Mouse (Mus musculus): ENCODE results near the gene Tank.

- TF ChIP-seq POLR2A (IDR thresholded peaks at IDR 0.05; ENCODE audit: control insufficient read depth, extremely low read depth, insufficient read depth, low read length, poor library complexity), result no peak
- TF ChIP-seq CTCF (IDR thresholded peaks at IDR 0.05; ENCODE audit: borderline replicate concordance, control insufficient read depth, extremely low read depth, insufficient read depth, low read length, poor library complexity), result no peak
Observed at GRCm38 (mm10) chr2:61561058-61561457, 17.3 kb upstream of the Tank start.

All from thymus, adult 2 months (tissue).